Mouse (Mus musculus) WW6 (cell line): ENCODE data around the gene Ttc27.
A peak's percentile ranks its signal among the peaks of the same experiment; 100 is the strongest.

Source experiments
- DNase-seq: peaks from one replicate; pipeline ENCODE4 v3.0.0-alpha.2; 2013; ENCODE audit warnings: low read depth, low spot score

Gene Ttc27

DNA sequence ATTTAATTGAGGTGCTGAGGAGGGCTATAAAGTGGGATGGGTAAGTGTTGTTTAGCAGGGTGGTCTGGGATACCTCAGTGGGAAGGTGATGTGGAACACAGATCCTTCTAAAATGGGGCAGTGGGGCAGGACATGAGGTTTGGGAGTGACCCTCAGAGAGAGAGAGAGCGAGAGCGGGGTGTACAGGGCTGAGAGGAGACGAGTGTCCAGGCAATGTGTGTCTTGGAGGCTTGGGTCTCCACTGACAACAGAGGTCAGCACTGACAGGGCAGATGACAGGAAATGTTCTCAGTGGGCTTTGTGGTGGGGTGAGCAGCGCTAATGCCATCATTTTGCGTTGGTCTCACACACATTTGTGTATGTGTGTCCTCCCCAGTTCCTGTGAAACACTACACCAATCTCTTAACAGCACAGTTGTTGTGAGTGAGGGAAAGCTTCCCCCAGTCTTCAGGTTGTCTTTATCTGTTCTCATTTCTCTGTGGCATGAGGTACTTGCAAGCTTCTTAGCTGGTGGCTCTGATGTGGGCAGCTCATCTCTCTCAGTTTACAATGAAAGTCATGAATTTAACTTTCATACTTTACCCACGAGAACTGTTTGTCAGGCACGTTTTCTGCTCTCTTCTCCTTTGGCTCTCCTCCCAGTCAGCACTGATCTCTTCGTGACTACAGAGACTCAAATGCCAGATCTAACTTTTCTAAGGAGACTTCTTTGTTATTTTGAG, 35.5 kb downstream of the Ttc27 start:
- DNase-seq = no peak

DNA sequence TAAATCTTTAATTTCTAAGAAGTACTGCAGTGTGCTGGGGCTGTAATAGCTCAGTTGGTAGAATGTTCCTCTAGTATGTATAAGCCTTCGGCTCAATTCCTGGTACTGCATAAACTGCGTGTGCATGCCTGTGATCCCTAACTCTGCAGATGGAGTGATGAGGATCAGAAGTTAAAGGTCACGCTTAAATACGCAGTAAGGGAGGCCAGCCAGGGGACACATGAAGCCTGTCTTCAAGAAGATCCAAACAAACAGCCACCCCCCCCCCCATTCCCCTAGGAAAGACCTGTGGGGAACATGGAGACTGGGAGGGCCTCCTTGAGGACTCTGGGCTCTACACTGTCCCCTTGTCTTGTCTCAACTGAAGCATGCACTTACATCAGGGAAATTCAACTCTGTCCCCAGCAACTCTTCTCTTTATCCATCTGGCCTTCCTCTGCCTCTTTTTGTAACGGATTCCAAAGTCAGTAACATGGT, 36.1 kb downstream of the Ttc27 start:
- DNase-seq = no peak

DNA sequence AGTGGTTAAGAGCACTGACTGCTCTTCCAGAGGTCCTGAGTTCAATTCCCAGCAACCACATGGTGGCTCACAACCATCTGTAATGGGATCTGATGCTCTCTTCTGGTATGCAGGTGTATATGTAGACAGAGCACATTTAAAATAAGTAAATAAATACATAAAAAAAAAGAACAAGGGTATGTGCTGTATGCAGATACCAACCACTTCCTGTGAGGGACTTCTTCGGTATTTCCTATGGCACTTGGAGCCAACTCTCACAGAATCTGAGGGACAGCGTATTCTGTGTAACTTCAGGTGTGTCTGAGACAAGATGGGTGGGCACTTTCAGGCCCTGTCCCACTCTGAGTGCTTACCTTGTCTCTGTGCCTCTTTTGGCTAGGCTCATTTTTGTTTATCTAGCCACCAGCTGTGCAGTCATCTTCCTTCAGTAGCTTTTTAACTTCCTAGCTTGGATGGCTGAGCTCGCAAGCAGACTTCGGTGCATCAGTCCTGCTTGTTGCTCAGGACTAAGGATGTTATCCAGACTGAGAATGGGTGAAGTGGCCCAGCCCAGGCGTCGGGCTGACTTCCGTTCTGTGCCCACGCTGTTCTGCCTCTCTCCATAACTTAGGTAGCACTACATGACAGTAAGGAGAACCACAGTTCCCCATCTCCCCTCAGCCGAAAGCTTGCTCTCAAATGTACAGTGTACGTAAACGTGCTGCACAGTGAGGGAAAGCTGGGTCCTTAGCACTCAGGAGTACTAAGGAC, 37.0 kb downstream of the Ttc27 start:
- DNase-seq = no peak

DNA sequence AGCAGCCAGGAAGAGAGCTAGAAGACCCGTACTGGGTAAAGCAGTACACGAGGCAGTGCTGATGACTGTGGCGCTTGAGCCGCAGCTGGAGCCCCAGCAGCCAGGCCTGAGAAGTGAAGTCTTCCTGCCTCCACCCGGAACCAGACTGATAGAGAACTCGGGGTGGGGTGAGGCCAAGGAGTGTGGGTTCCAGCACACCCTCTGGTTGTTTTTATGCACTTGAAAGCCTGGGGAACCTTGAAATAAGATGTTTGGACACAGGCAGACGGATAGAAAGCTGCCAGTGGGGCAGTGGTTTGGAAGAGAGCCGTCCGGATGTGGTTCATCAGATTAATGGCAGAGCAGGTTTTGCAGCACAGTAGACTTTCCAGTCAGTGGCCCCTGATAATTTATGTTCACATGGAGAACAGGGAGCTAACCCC, 51.9 kb downstream of the Ttc27 start:
- no peak for DNase-seq

DNA sequence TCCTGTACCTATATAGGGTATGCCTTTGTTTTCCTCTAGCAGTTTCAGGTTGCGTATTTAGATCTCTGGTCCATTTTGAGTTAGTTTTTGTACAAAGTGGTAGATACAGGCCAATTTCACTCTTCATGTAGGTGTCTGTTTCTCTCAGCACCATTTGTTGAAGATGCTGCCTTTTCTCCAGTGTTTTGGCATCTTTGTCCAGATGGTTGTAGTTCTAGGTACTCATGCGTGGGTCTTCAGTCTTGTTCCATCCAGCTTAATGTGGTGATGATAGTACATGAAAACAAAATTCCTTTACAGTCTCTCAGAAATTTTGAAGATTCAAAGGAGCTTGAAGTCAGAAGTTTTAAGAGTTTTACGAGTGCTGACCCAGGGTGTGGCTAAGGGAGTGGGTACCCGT, 54.8 kb downstream of the Ttc27 start:
- DNase-seq = no peak

DNA sequence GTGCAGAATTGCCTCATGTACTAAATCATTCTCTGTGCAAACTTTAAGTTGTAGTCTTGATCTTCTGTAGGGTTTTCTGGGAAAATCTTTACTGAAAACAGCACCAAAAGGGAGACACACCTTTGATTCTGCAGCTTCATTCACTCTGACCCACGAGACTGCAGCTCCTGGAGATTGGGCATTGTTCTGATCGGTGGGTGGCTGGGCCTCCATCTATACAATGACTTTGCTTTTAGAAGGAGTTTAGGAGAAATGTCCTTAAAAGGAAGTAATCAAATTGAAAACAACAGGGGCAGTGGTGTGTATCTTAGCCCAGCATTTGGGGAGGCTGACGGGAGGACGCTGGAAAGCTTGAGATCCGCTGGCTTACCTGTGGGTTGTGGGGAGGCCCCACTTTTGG, 56.0 kb downstream of the Ttc27 start:
- DNase-seq = no peak

DNA sequence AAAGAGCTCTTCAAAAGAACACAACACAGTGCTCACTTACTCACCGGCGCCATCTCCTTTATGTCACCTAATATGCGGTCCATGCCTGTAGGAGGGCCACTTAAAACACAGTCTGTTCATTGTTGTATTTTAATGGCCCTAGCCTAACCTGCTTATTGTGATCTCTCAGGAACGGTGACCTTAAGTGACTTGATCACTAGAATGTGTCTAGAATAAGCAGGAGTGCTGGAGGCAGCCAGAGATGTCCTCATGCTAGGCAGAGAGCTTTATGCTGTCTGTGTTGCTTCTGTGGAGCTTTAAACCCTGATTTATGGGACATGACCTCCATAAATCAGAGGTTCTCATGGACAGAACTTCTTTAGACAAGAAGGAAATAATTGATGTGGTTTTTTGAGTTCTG, 62.6 kb downstream of the Ttc27 start:
- DNase-seq = no peak

DNA sequence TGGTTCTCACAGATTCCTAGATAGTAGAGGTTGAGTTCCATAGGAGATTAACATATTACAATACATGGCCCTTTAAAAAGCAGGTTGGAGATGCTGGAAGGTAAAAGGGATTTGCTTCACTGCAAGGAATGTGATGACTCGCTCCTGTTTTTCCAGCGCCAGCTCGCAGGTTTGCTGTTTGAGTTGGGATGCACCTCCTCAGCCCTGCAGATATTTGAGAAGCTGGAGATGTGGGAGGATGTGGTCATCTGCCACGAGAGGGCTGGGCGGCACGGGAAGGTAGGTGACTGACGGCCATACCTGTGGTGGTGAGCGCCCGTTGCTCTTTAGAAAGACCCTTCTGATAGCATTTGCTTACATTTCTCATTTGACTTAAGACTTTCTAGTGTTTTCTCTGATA, 63.1 kb downstream of the Ttc27 start:
- DNase-seq = no peak

DNA sequence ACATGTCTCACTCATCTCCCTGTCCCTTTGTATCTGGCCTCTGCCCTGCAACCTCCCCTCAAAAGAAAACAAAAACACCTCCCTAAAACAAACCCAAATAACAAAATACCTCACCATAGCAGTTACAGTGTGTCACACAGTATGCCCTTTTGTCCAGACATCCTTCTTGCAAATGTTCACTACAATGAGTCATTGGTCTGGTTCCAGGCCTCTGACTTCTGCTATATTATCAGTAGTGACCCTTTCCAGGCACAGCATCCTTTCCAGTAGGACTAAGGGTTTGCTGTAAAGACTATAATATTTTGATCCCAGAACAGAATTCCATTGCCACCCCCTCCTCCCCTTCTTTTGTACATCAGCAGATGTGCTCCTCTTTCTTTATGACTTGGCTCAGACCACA, 64.4 kb downstream of the Ttc27 start:
- DNase-seq = no peak

DNA sequence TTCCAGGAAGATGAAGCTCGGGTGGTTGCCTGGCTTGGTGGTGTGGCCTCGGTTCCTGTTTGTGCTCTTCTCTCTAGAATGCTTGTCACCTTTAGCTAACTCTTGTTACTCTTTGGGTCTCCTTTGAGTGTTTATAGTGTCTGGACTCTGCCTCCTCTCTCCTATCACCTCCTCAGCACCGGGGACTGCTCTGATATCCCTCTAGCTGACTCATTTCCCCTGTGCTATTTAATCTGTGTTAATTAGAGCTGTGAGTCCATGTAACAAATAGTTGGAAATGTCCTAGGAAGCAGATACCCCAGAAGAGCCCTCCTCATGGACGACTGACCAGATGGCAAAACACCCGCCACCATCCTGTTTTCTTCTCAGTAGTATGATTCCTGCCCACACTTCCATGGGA, 68.1 kb downstream of the Ttc27 start:
- no peak for DNase-seq

DNA sequence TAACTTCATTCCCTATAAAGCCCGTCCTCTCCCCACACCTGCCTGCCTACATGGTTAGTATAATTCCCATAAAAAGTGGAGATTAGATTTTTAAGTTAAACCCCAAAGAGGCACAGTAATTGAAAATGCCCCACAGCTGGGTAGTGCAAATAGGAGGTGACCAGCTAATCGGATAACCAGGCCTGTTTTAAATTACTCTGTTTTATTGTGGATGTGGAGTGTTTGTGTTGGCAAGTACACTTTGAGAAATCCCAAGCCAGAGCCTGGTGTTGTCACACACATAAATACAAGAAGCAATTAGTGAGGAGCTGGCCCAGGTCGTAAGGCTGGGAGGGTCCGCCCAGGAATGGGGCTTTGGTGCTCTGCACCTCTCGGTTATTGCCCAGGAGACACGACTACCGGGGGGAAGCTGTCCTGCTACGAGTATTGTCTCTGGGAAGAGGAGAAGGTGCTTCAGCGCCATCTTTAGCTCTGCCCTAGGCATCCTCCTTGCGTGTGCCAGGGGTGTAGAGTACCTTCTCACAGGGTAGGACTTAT, 68.7 kb downstream of the Ttc27 start:
- no peak for DNase-seq

DNA sequence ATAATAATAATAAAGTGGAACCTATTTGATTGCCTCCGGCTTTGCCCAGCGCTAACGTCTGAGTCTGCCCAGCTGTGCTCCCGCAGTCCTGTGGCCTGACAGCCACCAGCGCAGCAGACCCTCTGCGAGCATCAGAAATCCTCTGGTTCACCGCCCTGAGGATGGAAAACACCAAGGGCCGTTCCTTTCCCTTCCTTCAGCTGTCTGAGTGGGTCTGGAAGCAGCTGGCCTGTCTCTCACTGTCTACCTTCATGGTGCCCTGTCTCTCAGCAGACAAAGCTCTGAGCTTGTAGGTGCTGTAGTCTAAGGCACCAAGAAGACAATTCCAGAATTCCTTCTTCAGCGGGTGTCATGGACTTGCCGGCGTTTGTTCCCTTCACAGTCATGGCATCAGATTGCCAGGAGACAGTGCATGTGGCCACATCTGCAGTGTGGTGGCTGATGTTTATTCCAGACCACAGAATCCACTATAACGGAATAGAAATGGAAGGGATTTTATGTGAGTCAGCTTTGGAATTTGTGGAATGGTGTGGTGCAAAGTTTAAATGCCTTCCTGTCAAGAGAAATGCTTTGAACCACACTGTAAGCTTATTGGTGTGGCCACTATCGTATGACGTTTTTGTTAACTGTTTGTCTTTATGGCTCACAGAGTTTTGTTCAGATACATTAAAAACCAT, 78.6 kb downstream of the Ttc27 start:
- no peak for DNase-seq

DNA sequence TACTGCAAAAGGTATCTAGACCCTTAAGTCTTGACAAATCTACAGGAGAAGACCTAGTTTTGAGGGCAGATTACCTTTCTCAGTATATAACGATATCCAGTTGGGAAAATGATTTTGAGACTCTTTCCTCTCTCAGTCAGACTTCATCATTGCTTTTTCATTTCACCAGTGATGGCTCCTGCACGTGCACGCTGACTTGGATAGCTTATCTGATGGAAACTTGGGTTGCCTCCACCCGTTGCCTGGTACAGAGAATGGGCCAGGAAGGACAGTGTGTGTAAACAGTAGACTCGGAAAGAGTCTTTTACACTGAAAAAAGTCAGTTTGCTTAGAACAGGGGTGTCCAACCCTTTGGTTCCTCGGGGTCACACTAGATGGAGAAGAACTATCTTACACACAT, 82.3 kb downstream of the Ttc27 start:
- DNase-seq = no peak

DNA sequence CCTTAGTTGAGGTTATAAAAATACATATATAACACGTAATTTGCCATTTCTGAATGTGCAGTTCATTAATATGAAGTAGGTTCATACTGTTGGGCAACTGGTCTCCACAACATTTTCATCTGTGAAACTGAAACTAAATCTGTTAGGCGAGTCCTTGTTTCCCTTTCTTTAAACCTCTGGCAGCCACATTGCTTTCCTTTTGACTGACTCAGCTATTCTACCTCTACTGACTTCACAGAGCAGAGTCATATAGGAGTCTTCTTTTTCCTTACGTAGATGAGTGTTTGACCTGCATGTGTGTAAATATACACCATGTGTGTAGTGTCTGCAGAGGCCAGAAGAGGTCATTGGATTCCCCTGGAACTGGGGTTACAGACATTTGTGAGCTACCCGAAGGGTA, 85.2 kb downstream of the Ttc27 start:
- no peak for DNase-seq

DNA sequence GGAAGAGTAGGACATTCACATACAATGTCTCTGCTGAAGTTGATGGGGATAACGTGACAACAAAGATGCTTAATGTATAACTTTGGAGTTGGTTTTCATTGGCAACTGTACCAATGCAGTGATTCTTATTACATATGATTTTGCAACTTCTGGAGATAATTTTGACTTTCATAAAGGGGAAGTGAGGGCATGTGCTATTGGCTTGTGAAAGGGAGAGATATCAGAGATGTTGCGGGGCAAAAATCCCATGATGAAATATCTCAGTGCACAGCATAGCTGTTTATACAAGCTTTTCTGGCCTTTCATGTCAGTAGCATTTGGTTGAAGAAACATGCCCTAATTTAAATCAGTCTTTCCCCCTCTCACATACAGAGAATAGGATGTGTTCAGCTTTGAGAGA, 86.3 kb downstream of the Ttc27 start:
- DNase-seq = no peak

DNA sequence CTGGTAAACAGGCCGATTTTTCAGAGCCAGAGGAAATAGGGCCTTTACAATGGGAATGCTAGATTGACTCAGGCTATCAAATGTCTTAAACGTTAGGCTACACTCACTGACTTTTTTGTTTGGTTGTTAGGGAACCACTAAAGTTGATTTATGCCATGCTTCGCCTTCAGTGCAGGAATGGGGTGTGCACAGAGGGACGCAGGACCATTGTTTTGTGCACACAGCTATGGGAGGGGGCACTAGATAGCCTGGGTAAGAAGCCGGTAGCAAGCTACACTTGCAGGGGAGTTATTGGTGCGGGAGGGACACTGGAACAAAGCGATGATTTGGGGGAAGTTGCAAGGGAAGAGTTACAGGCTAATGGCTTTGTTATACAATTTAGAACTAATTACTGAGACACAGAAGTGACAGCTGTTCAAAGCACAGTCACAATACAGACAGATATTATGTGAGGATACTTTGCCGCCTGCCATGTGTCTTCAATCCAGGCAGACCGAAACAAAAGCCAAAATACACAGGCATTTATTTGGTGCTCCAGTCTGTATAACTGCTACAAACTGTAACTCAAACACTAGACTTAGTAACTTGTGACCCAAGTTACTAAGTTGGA, 86.9 kb downstream of the Ttc27 start:
- no peak for DNase-seq

DNA sequence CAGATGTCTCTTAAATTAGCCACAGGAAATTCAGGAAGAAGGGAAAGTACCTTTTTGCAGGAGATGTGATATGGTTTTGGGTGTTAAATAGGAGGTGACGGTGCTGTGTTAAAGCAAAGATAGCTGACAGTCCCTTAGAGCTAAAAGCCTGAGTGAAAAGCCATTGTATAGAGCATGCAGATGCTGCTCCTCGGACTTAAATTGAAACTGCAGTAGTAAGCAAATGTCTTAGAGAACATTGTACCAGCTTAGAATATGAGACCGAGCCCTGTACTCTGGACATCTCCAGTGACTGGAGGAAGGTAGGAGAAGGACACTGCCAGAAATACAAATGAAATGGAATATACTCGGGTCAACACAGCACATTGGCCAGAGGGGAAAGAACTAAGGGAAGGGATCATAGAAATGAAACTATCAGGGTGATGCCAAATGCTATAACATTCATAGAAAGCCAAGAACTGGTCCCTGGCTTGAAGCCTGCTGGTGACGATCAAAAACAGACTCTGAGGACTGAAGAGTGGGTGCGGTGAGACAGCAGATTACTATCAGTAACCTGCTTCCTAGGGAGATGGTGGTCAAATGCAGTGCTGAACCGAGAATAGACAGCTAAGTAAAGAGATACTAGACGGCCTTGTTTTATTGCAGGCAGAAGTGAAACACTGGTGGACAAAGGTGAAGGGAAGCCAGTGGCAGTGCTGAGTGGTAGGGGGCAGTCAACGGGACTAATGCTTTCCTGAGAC, 90.1 kb downstream of the Ttc27 start:
- no peak for DNase-seq

DNA sequence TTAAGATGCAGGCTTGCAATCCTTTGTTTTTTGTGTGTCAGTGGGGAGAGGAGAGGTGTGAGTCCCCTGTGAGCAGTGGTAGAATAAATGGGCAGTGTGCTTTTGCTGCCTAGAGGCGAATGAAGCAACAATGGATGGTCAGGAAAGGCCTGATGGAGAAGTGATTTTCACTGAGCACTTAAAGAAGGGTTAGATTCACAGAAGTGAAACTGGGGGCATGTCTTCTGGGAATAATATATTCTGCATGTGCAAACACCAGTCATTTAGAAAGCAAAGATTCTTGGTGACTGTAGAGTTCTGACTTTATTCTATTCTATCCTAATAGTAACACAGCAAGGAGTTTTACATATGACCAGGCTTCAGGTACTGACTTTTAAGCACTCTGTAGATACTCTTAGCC, 90.8 kb downstream of the Ttc27 start:
- DNase-seq = no peak

DNA sequence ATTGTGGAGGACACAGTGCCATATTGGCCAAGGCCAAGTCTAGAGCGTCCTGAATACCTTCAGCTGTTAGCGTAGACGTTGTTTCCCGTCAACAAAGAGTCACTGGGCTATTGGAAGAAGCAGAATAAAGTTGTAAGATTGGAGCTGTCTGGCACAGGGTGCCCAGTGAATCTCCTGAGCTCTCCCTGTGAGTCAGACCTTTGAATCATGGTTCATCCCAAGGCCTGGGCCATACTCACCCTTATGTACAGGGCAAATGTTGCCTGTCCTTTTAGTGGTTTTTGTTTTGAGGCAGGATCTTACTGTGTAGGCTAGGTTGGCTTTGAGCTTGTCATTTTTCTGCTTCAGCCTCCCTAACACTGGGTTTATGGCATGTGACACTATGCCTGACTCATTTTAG, 91.4 kb downstream of the Ttc27 start:
- no peak for DNase-seq

DNA sequence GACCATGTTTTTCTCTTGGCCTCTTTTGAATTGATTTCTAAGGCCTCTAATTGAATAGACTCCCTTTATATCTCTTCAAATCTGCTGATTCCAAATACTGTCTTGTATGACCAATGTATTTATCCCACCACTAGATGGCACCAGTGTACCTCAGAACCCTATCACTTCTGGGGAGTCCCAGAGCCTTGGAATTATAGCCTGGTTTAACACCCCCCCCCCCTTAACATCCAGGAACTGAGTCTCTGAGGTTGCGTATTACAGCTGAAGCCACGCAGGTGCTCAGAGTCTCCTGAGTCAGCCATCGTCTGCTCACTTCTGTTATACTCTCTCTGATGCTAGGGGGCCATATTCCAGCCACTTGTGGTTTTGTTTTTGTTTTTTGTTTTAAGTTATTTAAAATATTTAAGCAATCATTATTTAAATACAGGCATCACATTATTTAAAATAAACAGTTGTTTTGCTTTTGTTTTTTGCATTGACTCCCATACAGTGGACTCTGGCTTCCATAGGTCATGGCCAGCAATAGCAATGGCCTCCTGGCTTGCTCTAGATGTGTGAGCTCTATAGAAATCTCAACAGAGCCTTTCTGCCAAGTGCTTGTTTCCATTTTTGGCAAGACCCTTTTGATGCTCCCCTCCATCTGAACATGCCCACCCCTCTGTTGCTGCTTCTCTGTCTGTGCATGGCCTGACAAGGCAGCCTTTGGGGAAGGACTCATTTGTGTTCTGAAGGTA, 93.5 kb downstream of the Ttc27 start:
- DNase-seq = peak; percentile 13

DNA sequence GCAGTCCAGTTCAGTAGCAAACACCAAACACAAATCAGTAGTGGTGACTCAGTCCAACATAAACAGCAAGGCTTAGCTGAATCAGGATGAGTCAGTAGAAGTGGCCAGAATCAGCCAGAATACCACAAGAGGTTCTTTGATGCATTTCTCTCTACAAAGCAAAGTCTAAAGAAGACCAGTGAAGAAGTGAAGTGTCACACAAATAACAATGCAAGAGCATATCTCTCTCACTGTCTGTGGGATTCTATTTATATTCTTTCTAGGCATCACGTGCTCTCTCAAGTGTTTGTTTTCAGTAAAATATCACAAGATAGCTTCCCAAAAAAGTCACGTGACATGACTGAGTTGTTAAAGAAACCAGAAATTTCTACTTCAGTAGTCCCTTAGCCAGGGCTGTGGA, 102.2 kb downstream of the Ttc27 start:
- no peak for DNase-seq
